Mouse (Mus musculus): ENCODE measurements around the gene Ikzf4.

DNA sequence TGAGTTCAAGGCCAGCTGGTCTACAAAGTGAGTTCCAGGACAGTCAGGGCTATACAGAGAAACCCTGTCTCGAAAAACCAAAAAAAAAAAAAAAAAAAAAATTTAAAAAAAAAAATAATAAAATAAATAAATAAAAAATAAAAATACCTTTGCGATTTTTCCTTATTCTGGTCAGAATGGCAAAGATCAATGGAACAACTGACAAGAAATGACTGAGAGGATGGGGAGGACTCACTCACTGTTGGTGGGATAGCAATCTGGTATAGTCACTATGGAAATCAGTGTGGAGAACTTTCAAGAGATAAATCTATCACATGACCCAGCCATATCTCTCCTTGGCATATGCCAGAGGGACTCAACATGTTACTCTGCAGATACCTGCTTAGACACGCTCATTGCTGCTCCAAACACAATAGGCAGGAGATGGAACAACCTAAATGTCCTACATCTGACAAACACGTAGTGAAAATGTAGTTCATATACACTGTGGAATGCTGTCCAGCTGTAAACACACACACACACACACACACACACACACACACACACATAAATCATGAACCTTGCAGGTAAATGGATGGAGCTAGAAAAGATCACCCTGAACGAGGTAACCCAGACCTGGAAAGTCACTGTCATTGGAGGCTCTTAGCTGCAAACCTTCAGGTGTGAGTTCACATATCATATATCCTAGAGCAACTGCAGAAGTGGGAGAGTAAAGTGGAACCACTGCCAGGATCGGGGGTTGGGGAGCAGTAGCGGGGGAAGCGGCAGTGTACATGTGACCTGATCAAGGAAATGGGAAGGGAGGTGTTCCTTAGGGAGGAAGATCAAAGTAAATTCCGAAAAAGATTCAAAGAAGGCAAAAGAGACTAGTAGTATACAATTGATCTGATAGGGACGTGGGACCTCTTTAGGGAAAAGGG lies 18.1 kb downstream of the Ikzf4 start:
- no peak for TF ChIP-seq CTCF (IDR thresholded peaks at IDR 0.05; ENCODE audit: low read depth, low read length)
- no peak for TF ChIP-seq POLR2A (IDR thresholded peaks at IDR 0.05; ENCODE audit: borderline replicate concordance, low read depth, low read length)
